Mouse (Mus musculus) lung, embryonic 16.5 days (tissue): ENCODE measurements around the gene E2f6. TPM values are rescaled to one million over a fixed set of nuclear protein-coding genes. Genes with fewer than 3 reads are reported as not detected.

Experiments
- ATAC-seq: fragments of 200-750 bp; cut with Nextera tagmentation; 2 replicates; pipeline ENCODE4 v1.8.0; 2017; ENCODE audit warnings: low read depth, mild to moderate bottlenecking, moderate library complexity
- H3K27ac ChIP-seq: fragments of 300-500 bp; sonication (generic); 2 replicates; pipeline ENCODE4 v1.5.1; 2014; ENCODE audit warnings: mild to moderate bottlenecking, control low read depth, low read length
- H3K27me3 ChIP-seq: fragments of 300-500 bp; sonication (generic); 2 replicates; pipeline ENCODE4 v1.6.1; 2014; ENCODE audit warnings: low read depth, low read length, mixed read lengths; ENCODE audit not compliant: control insufficient read depth, insufficient read depth
- H3K36me3 ChIP-seq: fragments of 300-500 bp; sonication (generic); 2 replicates; pipeline ENCODE4 v1.6.1; 2014; ENCODE audit warnings: low read length; ENCODE audit not compliant: control insufficient read depth, insufficient read depth
- H3K4me1 ChIP-seq: fragments of 300-500 bp; sonication (generic); replicated peaks from 2 replicates; pipeline ENCODE4 v1.6.1; 2014; ENCODE audit warnings: low read length, mixed read lengths; ENCODE audit not compliant: control insufficient read depth, insufficient read depth
- H3K4me2 ChIP-seq: fragments of 300-500 bp; sonication (generic); 2 replicates; pipeline ENCODE4 v1.6.1; 2014; ENCODE audit warnings: low read depth, low read length, control low read depth
- H3K4me3 ChIP-seq: fragments of 300-500 bp; sonication (generic); 2 replicates; pipeline ENCODE4 v1.5.1; 2014; ENCODE audit warnings: mild to moderate bottlenecking, low read length, control low read depth
- H3K9ac ChIP-seq: fragments of 300-500 bp; sonication (generic); 2 replicates; pipeline ENCODE4 v1.6.1; 2014; ENCODE audit warnings: low read length, control low read depth
- H3K9me3 ChIP-seq: fragments of 300-500 bp; sonication (generic); 2 replicates; pipeline ENCODE4 v1.6.1; 2016; ENCODE audit warnings: low read length; ENCODE audit not compliant: control insufficient read depth
- WGBS: fragments of 180-500 bp; shearing (Covaris S2); extraction: QIAGEN DNeasy Blood & Tissue Kit; methylation state at CpG from one replicate; pipeline ENCODE4 v1.1.7; 2014; 5-methylcytosine and 5-hydroxymethylcytosine counted together
- polyA plus RNA-seq: library from polyadenylated mRNA; unstranded; fragments of >200 nt; fragmentation: Nextera tagmentation; extraction: Ambion mirVana; gene quantifications from 2 replicates; pipeline ENCODE4 v1.2.1, GENCODE M21; 2015

Gene E2f6
- polyA plus RNA-seq, 1 experiment from 2014 or later = 29.6 TPM

GRCm38 (mm10) chr12:16775351-16775750 is 35.4 kb upstream of the E2f6 start:
- no peak overlapping the region for H3K4me3 ChIP-seq
- no peak for ATAC-seq
- WGBS = 53% methylated on average over 3 of the region's 3 CpGs
- H3K27ac ChIP-seq = no peak overlapping the region
- H3K9me3 ChIP-seq = no peaks in the 10 kb centered on the region
- H3K4me1 ChIP-seq = no peaks in the 10 kb centered on the region
- H3K9ac ChIP-seq = no peak overlapping the region
- H3K4me2 ChIP-seq = no peak overlapping the region
- H3K27me3 ChIP-seq = no peaks in the 10 kb centered on the region
- no peaks in the 10 kb centered on the region for H3K36me3 ChIP-seq

- Histone ChIP-seq H3K4me1 (0 out of 2 replicates have a peak, but pooled peaks cover 2% of the 10 kb centered on the region), H3K27me3 (no peaks in the 10 kb centered on the region), H3K9ac (no peak overlapping the region), H3K9me3 (no peaks in the 10 kb centered on the region), H3K4me3 (no peak overlapping the region), H3K27ac (no peak overlapping the region), H3K36me3 (no peaks in the 10 kb centered on the region), H3K4me2 (no peak overlapping the region)
- ATAC-seq = no peak
- 71% methylated on average over 5 of the region's 5 CpGs for WGBS
These were observed 32.2 kb upstream of the E2f6 start for GRCm38 (mm10) chr12:16778523-16778922.

- ATAC-seq = no peak
- Histone ChIP-seq H3K4me3 (no peak overlapping the region), H3K27me3 (no peaks in the 10 kb centered on the region), H3K9me3 (no peaks in the 10 kb centered on the region), H3K4me1 (0 out of 2 replicates have a peak, but pooled peaks cover 2% of the 10 kb centered on the region), H3K27ac (no peak overlapping the region), H3K4me2 (no peak overlapping the region), H3K36me3 (no peaks in the 10 kb centered on the region), H3K9ac (no peak overlapping the region)
- WGBS = 73% methylated on average over 2 of the region's 2 CpGs
These were observed 31.6 kb upstream of the E2f6 start for GRCm38 (mm10) chr12:16779165-16779564.

GRCm38 (mm10) chr12:16780320-16780719 is 30.4 kb upstream of the E2f6 start:
- H3K9me3 ChIP-seq = no peaks in the 10 kb centered on the region
- no peak for ATAC-seq
- H3K4me1 ChIP-seq = 0 out of 2 replicates have a peak, but pooled peaks cover 2% of the 10 kb centered on the region
- WGBS = 90% methylated on average over 3 of the region's 3 CpGs
- H3K27me3 ChIP-seq = no peaks in the 10 kb centered on the region
- no peak overlapping the region for H3K4me3 ChIP-seq
- no peak overlapping the region for H3K4me2 ChIP-seq
- H3K9ac ChIP-seq = no peak overlapping the region
- no peaks in the 10 kb centered on the region for H3K36me3 ChIP-seq
- H3K27ac ChIP-seq = no peak overlapping the region

- Histone ChIP-seq H3K27ac (no peak overlapping the region), H3K4me3 (no peak overlapping the region), H3K4me2 (no peak overlapping the region), H3K9me3 (no peaks in the 10 kb centered on the region), H3K36me3 (no peaks in the 10 kb centered on the region), H3K4me1 (0 out of 2 replicates have a peak, but pooled peaks cover 2% of the 10 kb centered on the region), H3K9ac (no peak overlapping the region), H3K27me3 (no peaks in the 10 kb centered on the region)
- 72% methylated on average over 14 of the region's 14 CpGs for WGBS
- no peak for ATAC-seq
These were observed 29.6 kb upstream of the E2f6 start for GRCm38 (mm10) chr12:16781034-16781746.

GRCm38 (mm10) chr12:16788600-16788999 is 22.2 kb upstream of the E2f6 start:
- Histone ChIP-seq H3K27ac (no peak overlapping the region), H3K27me3 (no peaks in the 10 kb centered on the region), H3K4me1 (no peaks in the 10 kb centered on the region), H3K4me3 (no peak overlapping the region), H3K36me3 (no peaks in the 10 kb centered on the region), H3K4me2 (no peak overlapping the region), H3K9me3 (no peaks in the 10 kb centered on the region), H3K9ac (no peak overlapping the region)
- ATAC-seq = no peak
- WGBS = 46% methylated on average over 2 of the region's 2 CpGs

- H3K4me2 ChIP-seq = no peak overlapping the region
- WGBS = 48% methylated on average over 1 of the region's 1 CpGs
- H3K27me3 ChIP-seq = no peaks in the 10 kb centered on the region
- no peak overlapping the region for H3K4me3 ChIP-seq
- no peak overlapping the region for H3K9ac ChIP-seq
- no peaks in the 10 kb centered on the region for H3K4me1 ChIP-seq
- no peak for ATAC-seq
- H3K9me3 ChIP-seq = no peaks in the 10 kb centered on the region
- no peak overlapping the region for H3K27ac ChIP-seq
- H3K36me3 ChIP-seq = no peaks in the 10 kb centered on the region
These were observed 21.6 kb upstream of the E2f6 start for GRCm38 (mm10) chr12:16789199-16789598.

GRCm38 (mm10) chr12:16789756-16790155 is 21.0 kb upstream of the E2f6 start:
- ATAC-seq = no peak
- Histone ChIP-seq H3K4me2 (no peak overlapping the region), H3K4me1 (no peaks in the 10 kb centered on the region), H3K9me3 (no peaks in the 10 kb centered on the region), H3K27ac (no peak overlapping the region), H3K9ac (no peak overlapping the region), H3K27me3 (no peaks in the 10 kb centered on the region), H3K4me3 (no peak overlapping the region), H3K36me3 (no peaks in the 10 kb centered on the region)
- WGBS = 23% methylated on average over 4 of the region's 4 CpGs

GRCm38 (mm10) chr12:16790456-16790855 is 20.3 kb upstream of the E2f6 start:
- Histone ChIP-seq H3K27ac (no peak overlapping the region), H3K36me3 (no peaks in the 10 kb centered on the region), H3K27me3 (no peaks in the 10 kb centered on the region), H3K9me3 (no peaks in the 10 kb centered on the region), H3K4me1 (no peaks in the 10 kb centered on the region), H3K4me3 (no peak overlapping the region), H3K9ac (no peak overlapping the region), H3K4me2 (no peak overlapping the region)
- no peak for ATAC-seq
- 59% methylated on average over 4 of the region's 4 CpGs for WGBS
